Mouse (Mus musculus) neural tube, embryonic 11.5 days (tissue): ENCODE results near the gene Arpc5l. TPM values are rescaled to one million over a fixed set of nuclear protein-coding genes. Genes with fewer than 3 reads are reported as not detected.

Source experiments
- ATAC-seq: fragments of 200-750 bp; cut with Nextera tagmentation; 2 replicates; pipeline ENCODE4 v1.8.0; 2017; ENCODE audit warnings: moderate number of reproducible peaks, mild to moderate bottlenecking, moderate TSS enrichment, moderate library complexity; ENCODE audit not compliant: insufficient read depth, low FRiP score, low TSS enrichment
- DNase-seq: peaks from one replicate; pipeline ENCODE4 v3.0.0-alpha.2; 2015; ENCODE audit warnings: low spot score
- H3K27ac ChIP-seq: fragments of 300-500 bp; sonication (generic); 2 replicates; pipeline ENCODE4 v1.5.1; 2014; ENCODE audit warnings: low read depth, mild to moderate bottlenecking, low read length
- H3K27me3 ChIP-seq: fragments of 300-500 bp; sonication (generic); 2 replicates; pipeline ENCODE4 v1.6.1; 2014; ENCODE audit warnings: mild to moderate bottlenecking, low read length, mixed read lengths; ENCODE audit not compliant: control insufficient read depth, insufficient read depth
- H3K36me3 ChIP-seq: fragments of 300-500 bp; sonication (generic); 2 replicates; pipeline ENCODE4 v1.6.1; 2014; ENCODE audit warnings: mild to moderate bottlenecking, low read length, moderate library complexity, mixed read lengths; ENCODE audit not compliant: control insufficient read depth, insufficient read depth
- H3K4me1 ChIP-seq: fragments of 300-500 bp; sonication (generic); 2 replicates; pipeline ENCODE4 v1.6.1; 2014; ENCODE audit warnings: low read length, mixed read lengths; ENCODE audit not compliant: control insufficient read depth, insufficient read depth
- H3K4me2 ChIP-seq: fragments of 300-500 bp; sonication (generic); 2 replicates; pipeline ENCODE4 v1.6.1; 2014; ENCODE audit warnings: low read depth, mild to moderate bottlenecking, moderate library complexity
- H3K4me3 ChIP-seq: fragments of 300-500 bp; sonication (generic); 2 replicates; pipeline ENCODE4 v1.5.1; 2014; ENCODE audit warnings: low read depth, low read length
- H3K9ac ChIP-seq: fragments of 300-500 bp; sonication (generic); 2 replicates; pipeline ENCODE4 v1.6.1; 2014; ENCODE audit warnings: mild to moderate bottlenecking, low read length
- H3K9me3 ChIP-seq: fragments of 300-500 bp; sonication (generic); 2 replicates; pipeline ENCODE4 v1.6.1; 2016; ENCODE audit warnings: low read length; ENCODE audit not compliant: control insufficient read depth
- WGBS: fragments of 180-500 bp; shearing (Covaris S2); extraction: QIAGEN DNeasy Blood & Tissue Kit; methylation state at CpG from one replicate; pipeline ENCODE4 v1.1.7; 2014; 5-methylcytosine and 5-hydroxymethylcytosine counted together
- polyA plus RNA-seq: library from polyadenylated mRNA; unstranded; fragments of >200 nt; fragmentation: Nextera tagmentation; extraction: Ambion mirVana; gene quantifications from 2 replicates; pipeline ENCODE4 v1.2.1, GENCODE M21; 2014

Arpc5l gene
- polyA plus RNA-seq, 1 experiment from 2014 or later, result 131 TPM

GRCm38 (mm10) chr2:38992004-38992403 lies 13.1 kb upstream of the Arpc5l start:
- WGBS, result 72% methylated on average over 4 of the region's 4 CpGs
- no peaks in the 10 kb centered on the region for H3K36me3 ChIP-seq
- DNase-seq, result no peak
- H3K27me3 ChIP-seq, result no peaks in the 10 kb centered on the region
- no peak overlapping the region for H3K4me2 ChIP-seq
- no peak for ATAC-seq
- H3K27ac ChIP-seq, result no peak overlapping the region
- H3K9me3 ChIP-seq, result no peaks in the 10 kb centered on the region
- H3K4me1 ChIP-seq, result no peaks in the 10 kb centered on the region
- H3K9ac ChIP-seq, result no peak overlapping the region
- H3K4me3 ChIP-seq, result no peak overlapping the region

GRCm38 (mm10) chr2:38992452-38992851 lies 12.7 kb upstream of the Arpc5l start:
- no peak for ATAC-seq
- Histone ChIP-seq H3K4me1 (no peaks in the 10 kb centered on the region), H3K27ac (no peak overlapping the region), H3K27me3 (no peaks in the 10 kb centered on the region), H3K4me3 (no peak overlapping the region), H3K9me3 (no peaks in the 10 kb centered on the region), H3K36me3 (no peaks in the 10 kb centered on the region), H3K9ac (no peak overlapping the region), H3K4me2 (no peak overlapping the region)
- 70% methylated on average over 4 of the region's 4 CpGs for WGBS
- DNase-seq, result no peak

GRCm38 (mm10) chr2:38997386-38998374 lies 7.5 kb upstream of the Arpc5l start, which contains the start of gene Wdr38:
Gene Wdr38 (plus strand): TSS chr2:38997476.
- H3K9me3 ChIP-seq, result no peaks in the 10 kb centered on the region
- WGBS, result 16% methylated on average over 33 of the region's 33 CpGs
- H3K4me2 ChIP-seq, result peak within 1 kb of the TSS; percentile 32
- DNase-seq (peak; percentile 91), ATAC-seq (peak; percentile 85)
- peaks cover 16% of the 10 kb centered on the region for H3K36me3 ChIP-seq
- no peaks in the 10 kb centered on the region for H3K27me3 ChIP-seq
- H3K4me1 ChIP-seq, result no peaks in the 10 kb centered on the region; the same call in none of the 2 replicates
- H3K9ac ChIP-seq, result peak within 1 kb of the TSS; percentile 27
- H3K27ac ChIP-seq, result no peak within 1 kb of the TSS
- peak within 1 kb of the TSS; percentile 20 for H3K4me3 ChIP-seq

- 58% methylated on average over 4 of the region's 4 CpGs for WGBS
- no peak for ATAC-seq
- Histone ChIP-seq H3K27me3 (no peaks in the 10 kb centered on the region), H3K4me3 (no peak overlapping the region), H3K4me1 (peaks cover 16% of the 10 kb centered on the region), H3K36me3 (peaks cover 23% of the 10 kb centered on the region), H3K9me3 (no peaks in the 10 kb centered on the region), H3K4me2 (no peak overlapping the region), H3K9ac (no peak overlapping the region), H3K27ac (no peak overlapping the region)
- no peak for DNase-seq
These were observed 5.8 kb upstream of the Arpc5l start for GRCm38 (mm10) chr2:38999381-38999780.

- no peak overlapping the region for H3K27ac ChIP-seq
- DNase-seq (no peak), ATAC-seq (no peak)
- peaks cover 23% of the 10 kb centered on the region for H3K36me3 ChIP-seq
- no peak overlapping the region for H3K9ac ChIP-seq
- H3K4me2 ChIP-seq, result no peak overlapping the region
- H3K4me3 ChIP-seq, result no peak overlapping the region
- H3K9me3 ChIP-seq, result no peaks in the 10 kb centered on the region
- peaks cover 16% of the 10 kb centered on the region for H3K4me1 ChIP-seq
- WGBS, result 64% methylated on average over 8 of the region's 8 CpGs
- no peaks in the 10 kb centered on the region for H3K27me3 ChIP-seq
These were observed 5.1 kb upstream of the Arpc5l start for GRCm38 (mm10) chr2:38999910-39000586.

GRCm38 (mm10) chr2:39000587-39000919 lies 4.6 kb upstream of the Arpc5l start:
- Histone ChIP-seq H3K27ac (no peak overlapping the region), H3K4me2 (no peak overlapping the region), H3K9me3 (no peaks in the 10 kb centered on the region), H3K27me3 (no peaks in the 10 kb centered on the region), H3K9ac (no peak overlapping the region), H3K4me1 (peaks cover 16% of the 10 kb centered on the region), H3K36me3 (peaks cover 23% of the 10 kb centered on the region), H3K4me3 (no peak overlapping the region)
- no peak for DNase-seq
- no peak for ATAC-seq
- WGBS, result 83% methylated on average over 4 of the region's 4 CpGs

- peaks cover 23% of the 10 kb centered on the region for H3K36me3 ChIP-seq
- no peaks in the 10 kb centered on the region for H3K9me3 ChIP-seq
- H3K4me1 ChIP-seq, result peaks cover 16% of the 10 kb centered on the region
- 81% methylated on average over 3 of the region's 3 CpGs for WGBS
- ATAC-seq (no peak), DNase-seq (no peak)
- H3K27ac ChIP-seq, result no peak overlapping the region
- H3K4me2 ChIP-seq, result no peak overlapping the region
- no peaks in the 10 kb centered on the region for H3K27me3 ChIP-seq
- no peak overlapping the region for H3K4me3 ChIP-seq
- H3K9ac ChIP-seq, result no peak overlapping the region
These were observed 3.3 kb upstream of the Arpc5l start for GRCm38 (mm10) chr2:39001866-39002265.

GRCm38 (mm10) chr2:39003106-39003505 lies 2.0 kb upstream of the Arpc5l start:
- peaks cover 23% of the 10 kb centered on the region for H3K36me3 ChIP-seq
- H3K4me1 ChIP-seq, result peaks cover 16% of the 10 kb centered on the region
- no peak overlapping the region for H3K9ac ChIP-seq
- DNase-seq, result no peak
- no peaks in the 10 kb centered on the region for H3K9me3 ChIP-seq
- H3K27me3 ChIP-seq, result no peaks in the 10 kb centered on the region
- H3K4me2 ChIP-seq, result peak overlapping the region; percentile 94
- 62% methylated on average over 8 of the region's 8 CpGs for WGBS
- H3K27ac ChIP-seq, result no peak overlapping the region
- peak overlapping the region; percentile 77; the same call in 1 of the 2 replicates for H3K4me3 ChIP-seq
- no peak for ATAC-seq
